Mouse (Mus musculus): ENCODE data around the gene Bcat1.

Bcat1 gene

GRCm38 (mm10) chr6:145011141-145011540 lies 64.8 kb downstream of the Bcat1 start:
- no peak for DNase-seq (ENCODE audit: low spot score in 2 of 2)

GRCm38 (mm10) chr6:145009859-145010818 lies 65.8 kb downstream of the Bcat1 start:
- DNase-seq (ENCODE audit: low spot score in 2 of 2): peak; percentile 56 to 58

GRCm38 (mm10) chr6:145003459-145003858 lies 72.5 kb downstream of the Bcat1 start:
- no peak for DNase-seq (ENCODE audit: low spot score in 2 of 2)

DNA sequence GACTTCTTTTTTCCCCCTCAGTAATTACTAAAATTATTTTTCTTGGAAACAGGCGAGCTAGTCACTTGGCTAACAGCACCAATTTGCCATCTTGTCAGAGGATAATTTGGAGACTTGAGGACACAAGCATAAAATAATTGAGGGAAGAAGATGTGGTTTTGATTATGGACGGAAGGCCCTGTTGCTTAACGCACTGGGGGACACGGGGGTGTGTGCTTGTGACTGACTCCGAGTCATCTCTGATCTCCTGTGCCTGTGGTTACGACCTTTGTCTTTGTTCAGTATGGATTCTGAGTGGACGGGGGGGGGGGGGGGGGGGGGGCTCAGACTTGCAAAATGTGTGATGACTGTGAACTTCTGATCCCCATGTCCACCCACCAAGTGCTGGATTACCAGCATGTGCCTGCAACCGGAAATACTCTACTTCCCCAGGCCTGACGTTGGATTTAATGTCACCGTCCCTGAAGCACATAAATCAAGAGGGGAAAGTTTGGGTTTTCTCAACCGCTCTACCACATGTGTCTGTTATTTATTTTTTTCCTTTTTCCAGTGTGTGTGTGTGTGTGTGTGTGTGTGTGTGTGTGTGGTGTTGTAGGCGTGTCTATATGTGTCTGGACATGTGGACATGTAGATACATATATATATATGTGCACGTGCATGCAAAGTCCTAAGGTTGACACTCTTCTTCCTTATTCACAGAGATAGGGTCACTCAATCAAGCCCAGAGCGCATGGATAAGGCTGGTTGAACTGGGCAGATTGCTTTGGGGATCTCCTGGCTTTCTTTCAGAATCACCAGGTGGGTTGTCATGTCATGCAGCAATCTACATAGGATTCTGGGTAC lies 73.7 kb downstream of the Bcat1 start:
- DNase-seq (ENCODE audit: low spot score in 2 of 2): no peak

GRCm38 (mm10) chr6:145001493-145001892 lies 74.5 kb downstream of the Bcat1 start:
- no peak for DNase-seq (ENCODE audit: low spot score in 2 of 2)

- DNase-seq (ENCODE audit: low spot score in 2 of 2): no peak
Measured at GRCm38 (mm10) chr6:144997229-144997628, 78.8 kb downstream of the Bcat1 start.

DNA sequence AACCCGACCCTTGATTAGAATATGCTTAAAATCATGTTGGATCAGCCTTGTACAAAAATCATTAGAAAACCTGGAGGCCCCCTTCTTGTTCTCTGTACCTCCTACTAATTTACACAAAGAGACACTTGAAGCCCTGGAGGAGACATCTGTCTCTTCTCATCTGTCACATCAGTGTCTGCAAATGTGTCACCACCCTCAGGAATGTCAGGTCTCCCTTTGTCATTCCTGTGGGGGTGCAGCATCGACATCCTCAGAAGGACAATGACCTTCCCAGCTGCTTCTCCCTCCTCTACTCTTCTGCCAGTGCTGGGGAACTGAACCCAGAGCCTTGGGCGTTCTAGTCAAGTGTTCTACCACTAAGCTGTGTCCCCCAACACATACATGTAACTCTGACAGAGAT lies 83.9 kb downstream of the Bcat1 start:
- no peak for DNase-seq (ENCODE audit: low spot score in 2 of 2)

DNA sequence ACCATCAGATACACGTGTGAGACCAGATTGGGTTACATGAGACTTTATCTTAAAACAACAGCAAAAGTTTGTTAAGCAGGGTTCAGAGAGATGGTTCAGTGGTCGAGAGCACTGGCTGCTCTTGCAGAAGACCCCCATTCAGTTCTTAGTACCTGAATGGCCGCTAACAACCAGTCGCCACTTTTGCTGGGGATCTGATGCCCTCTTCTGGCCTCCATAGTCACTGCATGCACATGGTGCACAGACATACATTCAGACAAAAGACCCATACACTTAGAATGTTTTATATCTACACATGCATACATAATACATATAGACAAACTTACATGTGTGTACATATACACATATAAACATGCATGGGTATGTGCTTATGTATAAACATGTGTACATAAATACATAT lies 86.8 kb downstream of the Bcat1 start:
- no peak for DNase-seq (ENCODE audit: low spot score in 2 of 2)

DNA sequence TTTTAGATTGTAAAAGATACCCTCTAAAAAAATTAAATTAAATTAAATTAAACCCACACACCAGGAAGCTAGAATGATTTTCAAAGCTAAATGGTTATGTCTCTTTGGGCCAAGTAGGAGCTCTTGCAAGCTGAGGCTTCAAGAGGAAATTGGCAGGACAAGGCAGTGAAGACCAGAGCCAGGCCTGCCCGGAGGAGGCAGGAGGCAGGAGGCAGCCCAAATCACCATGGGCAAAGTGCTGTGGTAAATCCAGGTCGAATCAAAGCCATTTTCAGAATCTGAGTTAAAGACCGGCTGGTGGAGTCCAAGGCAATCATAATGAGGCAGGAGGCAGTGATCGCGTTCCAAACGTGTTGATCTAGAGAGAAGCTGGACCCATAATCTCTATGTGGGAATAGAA lies 88.3 kb downstream of the Bcat1 start:
- DNase-seq (ENCODE audit: low spot score in 2 of 2): no peak

GRCm38 (mm10) chr6:144987216-144987615 lies 88.8 kb downstream of the Bcat1 start:
- no peak for DNase-seq (ENCODE audit: low spot score in 2 of 2)

- no peak for DNase-seq (ENCODE audit: low spot score in 2 of 2)
Measured at GRCm38 (mm10) chr6:144984221-144984620, 91.8 kb downstream of the Bcat1 start.

DNA sequence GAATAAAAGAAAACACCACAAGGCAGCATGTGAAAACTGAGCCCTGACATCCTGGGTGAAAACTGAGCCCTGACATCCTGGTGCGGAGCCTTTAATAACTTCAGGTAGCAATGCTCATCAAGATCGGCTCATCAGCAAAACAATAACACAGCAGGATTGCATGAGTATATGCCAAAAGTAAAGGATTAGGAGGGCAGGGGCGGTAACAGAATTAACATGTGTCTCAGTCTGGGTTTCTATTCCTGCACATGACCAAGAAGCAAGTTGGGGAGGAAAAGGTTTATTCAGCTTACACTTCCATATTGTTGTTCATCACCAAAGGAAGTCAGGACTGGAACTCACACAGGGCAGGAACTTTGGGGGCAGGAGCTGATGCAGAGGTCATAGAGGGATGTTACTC lies 93.9 kb downstream of the Bcat1 start:
- no peak for DNase-seq (ENCODE audit: low spot score in 2 of 2)

- no peak for DNase-seq (ENCODE audit: low spot score in 2 of 2)
Measured at GRCm38 (mm10) chr6:144972351-144972750, 103.6 kb downstream of the Bcat1 start.

- no peak for DNase-seq (ENCODE audit: low spot score in 2 of 2)
Measured at GRCm38 (mm10) chr6:144970900-144971299, 105.1 kb downstream of the Bcat1 start.

DNA sequence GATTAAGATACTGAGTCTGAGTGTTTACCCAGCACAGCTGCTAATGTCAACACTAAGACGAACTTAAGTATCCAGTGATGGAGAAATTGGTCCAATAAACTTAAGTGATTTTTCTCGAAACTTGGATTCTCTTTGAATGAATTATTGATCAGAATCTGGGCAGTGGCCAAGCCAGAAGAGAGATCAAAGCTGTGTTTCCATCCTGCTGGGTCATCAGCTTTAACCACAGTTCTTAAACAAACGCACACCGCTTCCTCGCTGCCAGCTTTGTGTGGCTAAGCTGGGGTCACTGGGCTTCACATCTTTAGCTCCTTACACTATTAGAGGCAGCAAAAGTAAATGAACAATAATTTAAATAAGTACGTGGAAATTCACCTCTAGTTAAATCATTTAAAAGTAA lies 108.4 kb downstream of the Bcat1 start:
- no peak for DNase-seq (ENCODE audit: low spot score in 2 of 2)

DNA sequence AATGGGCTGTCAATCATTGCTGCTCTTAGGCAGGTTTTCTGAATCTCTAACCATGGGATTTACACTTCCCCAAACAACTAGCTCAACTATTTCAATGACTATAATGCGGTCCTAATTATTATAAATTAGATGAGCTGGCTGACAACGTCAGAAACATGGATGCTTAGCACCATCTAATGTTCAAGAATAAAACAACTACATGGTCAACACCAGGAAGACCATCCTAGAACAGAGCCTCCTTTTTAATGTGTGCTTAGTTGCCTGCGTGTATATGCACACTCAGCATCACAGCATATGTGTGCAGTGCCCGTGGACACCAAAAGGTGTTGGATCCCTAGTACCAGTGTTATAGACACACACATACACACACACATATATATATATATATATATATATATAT lies 111.8 kb downstream of the Bcat1 start:
- no peak for DNase-seq (ENCODE audit: low spot score in 2 of 2)

GRCm38 (mm10) chr6:144963156-144963555 lies 112.8 kb downstream of the Bcat1 start:
- no peak for DNase-seq (ENCODE audit: low spot score in 2 of 2)

DNA sequence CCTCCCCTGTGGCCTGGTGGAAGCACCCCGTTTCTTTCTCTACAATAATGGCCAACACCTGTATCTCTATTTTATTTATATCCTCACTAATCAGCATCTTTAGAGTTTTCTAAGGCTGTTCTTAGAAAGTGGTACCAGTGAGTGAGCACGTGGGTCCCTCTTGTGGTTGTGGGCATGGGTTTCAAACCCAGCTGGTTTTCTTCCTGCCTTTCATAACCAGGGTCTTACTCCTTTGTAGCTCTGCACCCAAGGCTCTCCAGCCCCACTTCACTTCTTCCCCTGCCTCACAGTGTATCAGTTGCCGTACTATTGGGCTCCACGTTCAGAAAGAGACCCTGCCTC lies 114.0 kb downstream of the Bcat1 start:
- peak; percentile 54 for DNase-seq (ENCODE audit: low spot score in 2 of 2)

DNA sequence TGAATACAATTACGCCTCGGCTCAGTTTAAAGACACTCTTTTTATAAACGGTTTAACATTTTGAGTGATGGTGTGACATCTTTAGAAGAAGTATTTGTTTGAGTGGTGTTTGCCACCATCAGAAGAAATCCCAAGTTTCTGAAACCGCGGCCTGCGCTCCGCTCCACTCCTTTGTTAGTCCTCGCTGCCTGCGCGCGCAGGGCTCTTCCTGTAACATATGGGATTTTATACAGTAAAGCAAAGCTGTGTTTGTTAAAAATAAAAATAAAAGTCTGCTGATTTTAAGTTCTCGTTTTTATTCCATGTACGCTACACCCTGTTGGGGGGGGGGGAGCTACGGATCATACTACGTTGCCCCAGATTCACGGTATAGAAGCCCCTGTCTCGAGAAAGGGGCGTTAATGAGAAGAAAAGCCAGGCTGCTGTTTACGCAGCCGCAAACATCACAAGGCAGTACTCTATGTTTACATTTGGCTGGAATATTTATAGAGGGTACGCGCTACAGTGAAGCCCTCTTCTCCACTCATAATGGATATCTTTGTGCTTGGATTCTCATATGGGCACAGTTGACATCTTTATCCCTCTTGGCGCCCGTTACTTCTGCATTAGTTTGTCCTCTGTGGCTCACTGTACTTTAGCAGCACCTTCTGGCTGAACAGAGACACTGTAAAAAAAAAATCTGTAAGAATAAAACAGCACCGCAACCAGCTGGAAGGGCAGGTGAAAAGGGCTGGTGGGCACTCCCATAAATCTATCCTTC lies 114.6 kb downstream of the Bcat1 start:
- peak; percentile 64 to 79 for DNase-seq (ENCODE audit: low spot score in 2 of 2)

DNA sequence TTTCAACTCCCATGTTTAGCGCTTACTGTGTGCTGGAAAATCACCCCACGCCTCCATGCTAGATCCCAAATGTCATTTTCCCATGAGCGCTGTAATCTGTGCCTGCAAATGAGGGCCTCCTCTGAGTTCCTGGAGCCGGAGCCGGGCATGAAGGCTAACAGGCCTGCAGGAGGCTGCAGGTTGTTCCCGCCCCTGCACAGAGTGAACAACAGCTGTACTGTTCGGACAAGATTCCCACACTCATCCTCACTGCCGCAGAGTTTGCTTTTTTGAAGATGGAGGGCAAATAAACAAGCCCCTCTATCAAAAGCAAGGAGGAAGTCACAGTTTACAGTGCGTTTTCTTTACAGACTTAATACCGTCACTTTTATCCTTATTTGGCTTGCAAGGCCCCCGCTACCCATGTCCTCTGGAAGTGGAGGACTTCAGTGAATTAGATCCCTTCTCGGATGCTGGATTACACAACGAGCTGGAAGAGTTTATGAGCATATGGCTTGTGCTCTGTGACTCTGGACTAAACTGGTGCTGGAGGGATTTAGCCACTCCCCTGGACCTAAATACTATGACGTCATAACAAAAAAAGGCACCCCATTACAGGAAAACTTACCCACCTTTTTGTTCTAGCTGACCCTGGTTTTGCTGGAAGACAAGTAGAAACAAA lies 120.0 kb downstream of the Bcat1 start:
- no peak for DNase-seq (ENCODE audit: low spot score in 2 of 2)

DNA sequence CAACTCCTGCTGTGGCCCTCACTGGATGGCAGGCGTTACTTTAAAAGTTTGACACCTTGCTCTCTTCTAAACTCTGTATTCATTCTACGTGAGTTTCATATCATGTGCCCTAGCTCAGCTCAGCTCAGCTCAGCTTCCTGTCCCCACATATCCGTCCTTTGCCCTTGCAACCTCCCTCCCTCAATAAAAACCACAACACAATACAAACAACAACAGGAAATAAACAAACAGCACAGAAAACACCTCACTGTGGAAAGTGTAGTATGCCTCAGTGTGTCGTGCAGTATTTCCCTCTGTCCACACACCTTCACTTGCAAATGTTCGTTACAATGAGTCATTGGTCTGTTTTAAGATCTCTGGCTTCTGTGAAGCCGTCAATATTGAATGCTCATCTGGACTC lies 123.1 kb downstream of the Bcat1 start:
- DNase-seq (ENCODE audit: low spot score in 2 of 2): no peak
